Mouse (Mus musculus) heart, adult 9 months (tissue): ENCODE measurements around the gene Prdm1.
A peak's percentile ranks its signal among the peaks of the same experiment; 100 is the strongest.

Experiments used
- DNase-seq, 2 experiments: peaks; one replicate each; pipeline ENCODE4 v3.0.0; 2022; ENCODE audit warnings: low spot score in 2 of 2

The Prdm1 gene

GRCm38 (mm10) chr10:44420211-44420610 is 108.1 kb downstream of the Prdm1 start:
- no peak for DNase-seq

DNA sequence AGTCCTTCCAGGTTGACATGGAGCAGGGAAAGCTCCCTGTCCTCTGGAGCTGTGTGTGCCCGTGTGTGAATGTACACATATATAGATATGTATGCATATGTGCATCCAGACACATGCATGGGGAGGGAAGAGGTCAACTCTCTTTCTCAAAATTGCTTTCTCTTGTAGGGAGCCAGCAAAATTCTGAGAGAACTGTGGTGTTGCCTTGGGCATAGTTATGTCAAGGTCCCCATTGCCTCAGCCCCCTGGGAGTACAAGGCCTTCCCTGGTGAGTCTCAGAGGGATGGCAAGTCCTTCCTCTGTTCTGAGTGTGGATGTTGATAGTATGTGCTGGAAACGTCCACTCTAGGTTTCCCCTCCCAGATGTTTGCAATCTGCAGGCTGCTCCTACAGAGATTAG is 109.4 kb downstream of the Prdm1 start:
- DNase-seq: no peak

DNA sequence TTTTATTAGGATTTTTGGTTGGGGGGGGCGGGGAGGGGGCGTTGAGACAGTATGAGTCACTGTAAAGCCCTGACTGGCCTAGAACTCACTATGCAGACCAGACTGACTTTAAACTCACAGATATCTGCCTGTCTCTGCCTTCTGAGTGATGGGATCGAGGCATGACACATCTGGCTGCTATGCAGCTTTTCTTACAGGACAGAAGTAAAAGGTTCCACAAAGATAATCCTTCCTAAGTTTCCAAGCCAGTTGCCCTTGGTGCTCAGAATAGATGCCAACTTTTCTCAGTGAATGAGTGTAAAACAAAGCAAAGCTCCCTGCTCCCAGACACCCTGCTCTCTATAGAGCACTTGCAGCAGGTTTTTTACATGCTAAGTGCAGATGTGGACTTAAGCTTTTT is 112.7 kb downstream of the Prdm1 start:
- DNase-seq: no peak

GRCm38 (mm10) chr10:44409958-44410357 is 118.3 kb downstream of the Prdm1 start:
- no peak for DNase-seq

DNA sequence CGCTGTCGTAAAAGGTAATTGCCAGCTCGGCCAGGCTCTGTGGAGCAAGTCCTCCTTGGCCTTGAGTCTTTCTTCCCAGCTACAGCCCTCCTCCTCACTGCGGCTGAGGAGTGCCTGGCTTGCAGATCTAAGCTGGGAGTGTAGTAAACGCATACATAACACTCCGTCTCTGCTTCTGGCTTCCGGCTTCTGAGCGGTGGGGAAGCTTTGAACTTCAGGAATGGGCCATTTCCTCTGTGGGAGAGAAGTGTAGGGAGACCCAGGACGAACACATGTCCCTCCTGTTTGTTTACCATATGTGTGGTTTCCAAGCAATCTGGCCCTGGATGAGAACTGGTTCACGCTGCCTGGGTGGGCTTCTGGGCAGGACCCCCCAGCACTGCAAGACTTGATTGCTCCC is 119.2 kb downstream of the Prdm1 start:
- no peak for DNase-seq

DNA sequence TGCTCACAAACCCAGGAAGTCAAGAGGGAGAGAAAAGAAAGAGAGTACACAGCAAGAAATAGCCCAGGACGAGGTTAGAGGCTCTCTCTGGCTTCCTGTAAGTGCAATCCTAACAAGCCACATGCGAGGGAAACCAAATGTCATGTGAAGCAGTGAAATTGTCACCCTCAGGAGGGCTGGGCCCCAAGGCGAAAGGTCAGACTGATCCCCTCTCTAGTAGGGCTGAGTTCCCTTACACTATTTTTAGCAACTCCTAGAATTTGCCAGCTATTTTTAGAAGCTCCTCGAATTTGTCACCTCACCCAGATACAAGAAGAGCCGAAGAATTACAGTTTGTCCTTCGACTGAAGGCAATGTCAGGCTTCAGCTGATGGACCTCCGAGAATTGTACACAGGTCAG is 124.9 kb downstream of the Prdm1 start:
- peak; percentile 26 to 31 for DNase-seq

GRCm38 (mm10) chr10:44401600-44401999 is 126.7 kb downstream of the Prdm1 start:
- DNase-seq: no peak

DNA sequence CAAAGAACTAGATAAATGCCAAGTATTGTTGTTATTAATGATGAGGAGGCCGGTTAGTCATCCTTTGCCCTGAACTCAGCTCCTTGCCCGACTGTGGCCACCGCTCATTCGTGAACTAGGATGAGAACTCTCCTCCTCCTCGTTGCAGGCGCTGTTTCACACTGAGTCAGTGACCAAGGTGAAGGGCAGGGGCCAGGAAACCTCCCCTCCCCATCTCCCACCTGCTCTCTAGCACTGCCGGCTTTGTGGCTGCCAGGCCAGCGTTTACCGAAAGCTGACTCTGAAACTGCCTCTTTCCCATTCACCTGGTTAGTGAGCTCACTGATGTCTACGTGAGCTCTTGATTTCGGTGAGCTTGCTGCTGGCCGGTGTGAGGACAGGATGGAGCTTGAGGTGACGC is 127.7 kb downstream of the Prdm1 start:
- DNase-seq: no peak

- no peak for DNase-seq
Measured at GRCm38 (mm10) chr10:44400119-44400518, 128.2 kb downstream of the Prdm1 start.

- no peak for DNase-seq
Measured at GRCm38 (mm10) chr10:44392855-44393254, 135.4 kb downstream of the Prdm1 start.

- DNase-seq: no peak
Measured at GRCm38 (mm10) chr10:44391509-44392290, 136.6 kb downstream of the Prdm1 start.

- DNase-seq: no peak
Measured at GRCm38 (mm10) chr10:44390286-44390685, 138.0 kb downstream of the Prdm1 start.

GRCm38 (mm10) chr10:44388706-44389233 is 139.5 kb downstream of the Prdm1 start:
- no peak for DNase-seq
